Mouse (Mus musculus): Measurements from ENCODE around the gene Atp2b2.

GRCm38 (mm10) chr6:113860023-113860734 is 182.2 kb downstream of the Atp2b2 start:
- TF ChIP-seq CTCF (IDR thresholded peaks at IDR 0.05; ENCODE audit: low read depth) (no peak), EP300 (IDR thresholded peaks at IDR 0.05; ENCODE audit: low read depth) (no peak)

Data from liver, embryonic 14.5 days (tissue).